Mouse (Mus musculus): Measurements from ENCODE around the gene Vps37d.
"Not testable (repeated sequence)": the region's sequence is repeated elsewhere in the genome, so short reads cannot be mapped to it uniquely, and the experiment has no call there.

The Vps37d gene

DNA sequence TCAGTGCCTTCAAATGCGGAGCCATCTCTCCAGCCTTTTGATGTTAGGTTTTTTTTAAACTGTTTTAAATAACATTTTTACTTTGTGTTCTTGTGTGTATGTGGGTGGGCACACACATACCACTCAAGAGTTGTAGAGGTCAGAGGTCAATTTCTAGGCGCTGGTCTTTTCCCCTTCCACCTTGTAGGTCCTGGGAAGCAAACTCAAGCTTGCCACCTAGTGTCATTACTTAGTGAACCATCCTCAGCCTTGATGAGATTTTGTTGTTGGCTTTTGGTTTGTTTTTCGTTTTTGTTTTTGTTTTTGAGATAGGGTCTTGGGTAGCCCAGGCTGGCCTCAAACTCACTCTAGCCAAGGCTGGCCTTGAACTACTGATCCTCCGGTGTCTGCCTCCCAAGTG, 2.4 kb downstream of the Vps37d start:
- no peak for DNase-seq (ENCODE audit: low read depth)

DNA sequence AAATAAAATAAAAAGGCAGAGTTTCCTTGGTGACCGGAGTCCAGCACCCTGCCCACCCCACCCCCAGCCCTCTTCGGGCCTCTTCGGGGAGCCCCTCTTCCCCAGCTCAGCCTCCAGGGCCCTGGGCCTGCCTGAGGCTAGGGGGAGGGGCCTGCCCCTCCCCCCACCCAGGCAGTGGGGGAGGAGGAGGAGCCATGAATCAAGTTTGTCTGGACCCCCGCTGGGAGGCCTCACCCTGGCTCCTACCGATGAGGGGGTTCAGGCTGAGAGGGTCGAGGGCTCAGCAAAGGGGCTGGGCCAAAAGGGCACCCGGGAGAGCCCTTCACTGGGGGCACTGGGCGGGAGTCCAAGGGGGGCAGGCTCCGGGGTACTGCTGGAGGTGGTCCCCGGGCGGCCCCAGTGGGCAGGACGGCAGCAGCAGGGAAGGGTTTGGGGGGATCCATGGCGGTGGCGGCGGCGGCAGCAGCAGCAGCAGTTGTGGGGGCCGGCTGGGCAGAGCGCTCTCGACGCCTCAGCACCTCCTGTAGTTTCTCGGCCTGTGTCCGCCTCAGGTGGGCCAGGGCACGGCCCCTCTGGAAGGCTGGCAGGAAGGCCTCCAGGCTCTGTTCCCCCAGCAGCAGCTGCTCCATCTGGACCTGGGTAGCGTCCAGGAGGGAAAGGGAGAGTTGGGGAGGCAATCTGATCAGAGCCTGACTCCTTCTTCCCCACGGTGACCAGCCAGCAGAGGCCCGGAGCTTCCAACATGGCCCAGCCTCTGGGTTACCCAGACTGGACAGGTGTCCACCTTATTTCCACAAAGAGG, 4.5 kb downstream of the Vps37d start:
- no peak for DNase-seq (ENCODE audit: low read depth)

- DNase-seq (ENCODE audit: low read depth): no peak
Measured at GRCm38 (mm10) chr5:135072720-135073119, 5.3 kb downstream of the Vps37d start.

DNA sequence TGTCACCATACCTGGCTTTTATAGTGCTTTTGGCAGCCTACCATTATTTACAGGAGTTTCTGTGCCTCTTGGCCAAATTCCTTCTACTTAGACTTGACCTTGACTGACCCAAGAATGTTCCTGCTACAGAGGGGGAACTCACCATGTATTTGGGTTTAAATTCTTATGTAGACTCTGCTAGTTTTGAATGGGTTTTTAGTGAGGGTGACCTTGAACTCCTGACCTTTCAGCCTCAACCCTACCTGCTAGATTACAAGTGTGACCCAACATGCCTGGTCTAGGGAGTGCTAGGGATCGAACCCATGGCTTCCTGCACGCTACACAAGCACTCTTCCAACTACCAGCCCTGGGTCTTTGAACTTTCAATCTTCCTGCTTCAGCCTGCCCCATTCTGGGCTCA, 6.0 kb downstream of the Vps37d start:
- DNase-seq (ENCODE audit: low read depth): no peak

DNA sequence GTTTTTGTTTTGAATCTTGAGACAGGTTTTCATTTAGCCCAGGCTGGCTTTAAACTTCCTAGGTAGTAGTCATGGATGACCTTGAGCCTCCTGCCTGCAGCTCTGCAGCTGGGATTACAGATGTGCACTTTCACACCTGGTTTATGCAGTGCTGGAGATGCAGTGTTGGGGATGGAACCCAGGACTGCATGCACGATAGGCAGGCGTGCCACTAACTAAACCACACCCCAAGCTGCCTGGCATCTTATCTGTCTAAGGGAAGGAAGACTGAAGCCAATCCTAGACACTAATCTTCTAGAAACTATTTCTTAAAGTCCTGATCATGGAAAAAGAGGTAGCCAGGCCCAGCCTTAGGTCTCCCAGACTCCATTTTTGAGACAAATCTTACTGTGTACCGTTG, 7.6 kb downstream of the Vps37d start:
- DNase-seq (ENCODE audit: low read depth): no peak

DNA sequence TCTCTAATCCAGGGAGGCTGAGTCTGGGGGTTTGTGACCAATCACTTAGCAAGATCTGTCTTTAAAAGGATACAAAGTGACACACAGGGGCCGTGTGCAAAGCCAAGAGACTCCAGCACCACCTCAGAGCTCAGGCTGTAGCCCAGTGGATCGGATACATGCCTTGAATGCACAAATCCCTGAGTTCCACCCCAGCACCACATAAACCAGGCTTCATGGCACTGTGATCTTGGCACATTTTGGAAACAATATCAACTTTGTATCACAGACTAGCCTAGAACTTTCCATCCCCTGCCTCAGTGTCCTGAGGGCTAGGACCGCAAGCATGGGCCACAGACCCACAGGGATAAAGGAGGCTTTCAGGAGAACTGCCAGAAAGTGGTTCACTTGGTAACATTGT, 12.1 kb downstream of the Vps37d start:
- DNase-seq (ENCODE audit: low read depth): no peak

- not testable (repeated sequence) for DNase-seq (ENCODE audit: low read depth)
Measured at GRCm38 (mm10) chr5:135064909-135065446, 13.1 kb downstream of the Vps37d start, which contains the start of gene Bud23. Gene Bud23, minus strand, starts transcription at chr5:135064959.

DNA sequence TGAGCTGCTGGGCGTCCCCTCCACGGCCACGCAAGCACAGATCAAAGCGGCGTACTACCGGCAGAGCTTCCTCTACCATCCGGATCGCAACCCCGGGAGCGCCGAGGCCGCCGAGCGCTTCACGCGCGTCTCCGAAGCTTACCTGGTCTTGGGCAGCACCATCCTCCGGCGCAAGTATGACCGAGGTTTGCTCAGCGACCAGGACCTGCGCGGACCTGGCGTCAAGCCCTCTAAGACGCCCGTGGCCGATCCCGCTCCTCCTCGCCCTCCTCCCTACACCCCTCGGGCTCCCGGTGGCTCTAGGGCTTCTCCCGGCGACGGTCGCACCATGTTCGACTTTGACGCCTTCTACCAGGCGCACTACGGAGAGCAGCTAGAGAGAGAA, 13.7 kb downstream of the Vps37d start:
- no peak for DNase-seq (ENCODE audit: low read depth)

DNA sequence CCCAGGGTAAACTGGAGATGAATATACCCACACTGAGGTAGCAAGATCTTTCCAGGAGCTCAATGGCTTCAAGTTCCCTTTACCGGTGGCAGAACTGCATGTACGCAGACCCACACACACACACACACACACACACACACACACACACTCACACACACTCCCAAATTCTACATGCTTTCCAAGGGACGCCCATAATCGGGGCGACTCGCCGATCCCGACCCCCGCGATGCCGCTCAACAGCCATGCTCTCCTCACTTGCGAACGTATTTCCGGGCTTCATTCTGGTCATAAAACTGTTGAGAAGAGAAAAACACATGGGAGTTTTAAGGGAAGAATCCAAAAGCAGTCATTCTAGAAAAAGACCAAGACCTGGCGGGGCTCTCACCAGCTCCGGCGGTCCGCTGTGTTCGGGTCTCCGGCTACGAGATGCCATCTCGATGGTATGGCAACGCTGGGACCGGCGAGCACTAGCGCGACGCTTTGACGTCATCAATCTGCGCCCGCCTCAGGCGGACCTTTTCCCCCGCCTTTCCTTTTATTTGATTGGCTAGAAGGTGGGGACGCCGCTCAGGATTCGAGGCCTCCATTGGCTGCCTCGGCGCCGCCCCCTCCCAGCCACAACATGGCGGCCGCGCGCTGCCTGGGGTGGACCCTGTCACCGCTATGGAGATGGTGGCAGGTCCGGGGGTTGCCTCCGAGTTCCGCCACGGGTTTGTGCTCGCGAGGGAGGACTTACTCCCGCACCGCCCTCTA, 14.3 kb downstream of the Vps37d start, which contains the start of gene Dnajc30:
Dnajc30 (plus strand) TSS at position 574 of the 753 bp plus-strand sequence.
- peak; percentile 98 for DNase-seq (ENCODE audit: low read depth)

GRCm38 (mm10) chr5:135053356-135053755, 24.7 kb downstream of the Vps37d start:
- no peak for DNase-seq (ENCODE audit: low read depth)

GRCm38 (mm10) chr5:135049268-135049667, 28.8 kb downstream of the Vps37d start:
- DNase-seq (ENCODE audit: low read depth): not testable (repeated sequence)

GRCm38 (mm10) chr5:135048539-135048938, 29.5 kb downstream of the Vps37d start:
- DNase-seq (ENCODE audit: low read depth): no peak

GRCm38 (mm10) chr5:135044575-135044974, 33.5 kb downstream of the Vps37d start:
- DNase-seq (ENCODE audit: low read depth): no peak

- DNase-seq (ENCODE audit: low read depth): no peak
Measured at GRCm38 (mm10) chr5:135042105-135042788, 35.8 kb downstream of the Vps37d start.

DNA sequence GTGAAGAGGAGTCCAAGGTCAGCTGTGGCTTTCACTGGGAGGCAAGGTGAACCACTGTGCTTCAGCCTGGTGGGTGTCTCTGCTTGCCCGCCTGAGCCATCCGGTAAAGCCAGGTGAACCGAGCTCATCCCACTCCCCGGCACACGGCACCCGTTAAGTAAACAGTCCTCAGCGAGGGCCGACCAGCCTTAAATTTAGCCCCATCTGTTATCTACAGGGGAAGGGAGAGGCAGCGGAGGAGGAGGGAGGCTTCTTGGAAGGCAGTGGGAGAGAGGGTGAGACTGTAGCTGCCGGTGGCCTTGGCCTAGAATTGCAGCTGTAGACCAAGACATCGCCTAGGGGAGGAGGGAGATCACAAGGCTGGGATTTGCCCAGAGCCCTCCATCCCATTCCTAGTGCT, 37.3 kb downstream of the Vps37d start:
- DNase-seq (ENCODE audit: low read depth): no peak

DNA sequence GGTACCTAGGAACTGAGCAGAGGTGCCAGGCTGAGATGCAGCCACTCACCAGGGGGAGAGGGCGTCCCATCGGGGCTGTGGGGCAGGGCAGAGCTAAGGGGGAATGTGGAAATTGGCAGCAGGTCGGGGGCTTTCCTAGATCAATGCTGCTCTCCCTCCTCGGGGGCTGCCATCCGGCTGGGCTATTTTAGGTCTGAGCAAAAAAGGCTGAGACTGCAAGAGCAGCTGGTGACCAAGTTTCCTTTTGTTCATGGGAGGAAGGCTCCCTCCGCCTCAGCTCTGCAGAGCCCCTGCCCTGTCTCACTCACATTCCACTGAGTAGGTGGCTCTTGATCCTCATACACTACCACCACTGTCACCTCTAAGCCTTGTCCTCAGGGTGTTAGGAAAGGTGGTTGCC, 38.0 kb downstream of the Vps37d start:
- no peak for DNase-seq (ENCODE audit: low read depth)

DNA sequence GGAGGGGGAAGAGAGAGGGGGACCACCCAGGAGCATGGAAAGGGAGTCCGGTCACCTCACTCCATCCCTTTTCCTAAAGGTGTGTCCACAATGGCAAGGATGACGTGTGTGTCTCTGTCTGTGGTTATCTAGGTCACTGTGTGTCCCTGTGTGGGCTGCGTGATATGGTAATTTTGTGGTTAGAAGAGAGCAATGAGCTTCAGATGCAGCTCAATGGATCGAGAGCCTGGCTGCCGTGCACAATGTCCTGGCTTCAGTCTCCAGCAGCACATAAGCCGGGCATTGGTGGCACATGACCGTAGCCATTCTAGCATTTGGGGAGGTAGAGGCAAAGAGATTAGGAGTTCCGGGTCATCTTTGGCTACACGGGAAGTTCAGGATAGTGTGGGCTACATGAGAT, 38.5 kb downstream of the Vps37d start:
- no peak for DNase-seq (ENCODE audit: low read depth)

- no peak for DNase-seq (ENCODE audit: low read depth)
Measured at GRCm38 (mm10) chr5:135037946-135038345, 40.1 kb downstream of the Vps37d start.

GRCm38 (mm10) chr5:135035608-135036359, 42.3 kb downstream of the Vps37d start:
- DNase-seq (ENCODE audit: low read depth): no peak

- DNase-seq (ENCODE audit: low read depth): no peak
Measured at GRCm38 (mm10) chr5:135034593-135034992, 43.5 kb downstream of the Vps37d start.

GRCm38 (mm10) chr5:135032581-135032980, 45.5 kb downstream of the Vps37d start:
- no peak for DNase-seq (ENCODE audit: low read depth)
